In the genomic region with DNA sequence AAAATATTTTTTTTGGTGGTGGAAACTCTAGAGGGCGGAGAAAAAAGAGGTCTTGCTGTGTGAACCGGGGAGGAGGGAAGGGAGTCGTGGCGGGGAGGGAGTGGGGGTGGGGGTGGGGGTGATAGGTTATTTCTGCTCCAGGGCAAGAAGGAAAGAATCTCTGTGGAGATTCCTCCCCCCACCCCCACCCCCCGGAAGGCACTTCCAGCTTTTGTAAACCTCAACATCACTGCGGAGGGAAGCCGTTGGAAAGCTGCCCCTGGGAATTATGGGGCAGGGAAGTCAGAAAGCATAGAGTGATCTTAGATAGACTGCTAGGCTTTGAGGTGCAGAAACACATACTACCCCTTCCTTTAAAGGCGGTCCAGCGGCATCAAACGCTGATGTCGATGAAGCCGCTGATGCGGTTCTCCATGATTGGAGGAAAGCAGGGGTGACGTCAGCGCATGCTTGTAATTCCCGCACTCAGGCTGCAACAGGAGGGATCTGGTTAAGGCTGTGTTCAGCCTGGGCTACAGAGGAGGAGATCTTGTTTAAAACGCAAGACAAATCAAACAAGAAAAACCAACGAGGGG, we compare ENCODE assay signal across 8 mouse cellular contexts.
DNase-seq lines count a peak whose midpoint lies in the region; ATAC-seq and TF ChIP-seq lines count a peak whose summit lies in the region.

No protein-coding gene starts in this region.

- TF ChIP-seq POLR2A in bone marrow, adult 2 months (IDR thresholded peaks at IDR 0.05; ENCODE audit: borderline replicate concordance, control insufficient read depth, low read depth, low read length), result no peak
- TF ChIP-seq POLR2A in liver, adult 2 months (IDR thresholded peaks at IDR 0.05; ENCODE audit: extremely low read depth, insufficient read depth, low read length), result no peak

- TF ChIP-seq CTCF in C2C12 (IDR thresholded peaks at IDR 0.05; ENCODE audit: control insufficient read depth, insufficient read depth, insufficient read length), result no peak
- no peak for TF ChIP-seq CTCF in bone marrow, adult 2 months (IDR thresholded peaks at IDR 0.05; ENCODE audit: control insufficient read depth, insufficient read depth, low read length)
- TF ChIP-seq CTCF in liver, adult 2 months (IDR thresholded peaks at IDR 0.05; ENCODE audit: low read depth, low read length), result no peak

- H3K79me3 ChIP-seq in C2C12 (ENCODE audit: low read depth), result no peaks in the 10 kb centered on the region

- no peak overlapping the region for H3ac ChIP-seq in C2C12 (ENCODE audit: control insufficient read depth, insufficient read length, low read depth)

- ATAC-seq in heart, embryonic 15.5 days (replicated peaks; ENCODE audit: insufficient number of reproducible peaks, insufficient read depth, low FRiP score, low read depth), result peak; percentile 85
- peak; percentile 28; the same call in 1 of the 2 replicates for ATAC-seq in monocyte, adult 5-6 weeks (replicated peaks; ENCODE audit: insufficient number of reproducible peaks, low FRiP score, low TSS enrichment, poor library complexity, severe bottlenecking)
- ATAC-seq in stomach, embryonic 15.5 days (ENCODE audit: insufficient read depth, low FRiP score, low read depth), result peak; percentile 83

- H3K27ac ChIP-seq in bone marrow, adult 2 months (ENCODE audit: control insufficient read depth, insufficient read depth, low read depth, low read length, poor library complexity), result no peak overlapping the region
- H3K27ac ChIP-seq in forebrain, embryonic 10.5 days, result peak overlapping the region; percentile 88
- H3K27ac ChIP-seq in heart, embryonic 15.5 days, result peak overlapping the region; percentile 85
- no peak overlapping the region for H3K27ac ChIP-seq in liver, adult 2 months (replicated peaks; ENCODE audit: insufficient read depth, low read depth, low read length)
- H3K27ac ChIP-seq in stomach, embryonic 15.5 days, result peak overlapping the region; percentile 88

- H3K4me1 ChIP-seq in bone marrow, adult 2 months (ENCODE audit: control insufficient read depth, insufficient read depth, low read length), result no peaks in the 10 kb centered on the region; the same call in 1 of the 2 replicates
- H3K4me1 ChIP-seq in forebrain, embryonic 10.5 days, result peaks cover 16% of the 10 kb centered on the region
- H3K4me1 ChIP-seq in heart, embryonic 15.5 days (replicated peaks), result peaks cover 25% of the 10 kb centered on the region
- 0 out of 2 replicates have a peak, but pooled peaks cover 1% of the 10 kb centered on the region for H3K4me1 ChIP-seq in liver, adult 2 months (ENCODE audit: control insufficient read depth, insufficient read depth, low read length)
- peaks cover 10% of the 10 kb centered on the region for H3K4me1 ChIP-seq in stomach, embryonic 15.5 days

- H3K79me2 ChIP-seq in C2C12 (ENCODE audit: control insufficient read depth, insufficient read depth), result no peaks in the 10 kb centered on the region
- no peaks in the 10 kb centered on the region for H3K79me2 ChIP-seq in liver, adult 2 months (ENCODE audit: control insufficient read depth, insufficient read depth, low read length)

- peak overlapping the region; percentile 37 for H3K4me3 ChIP-seq in C2C12 (ENCODE audit: insufficient read depth, poor library complexity, severe bottlenecking)
- H3K4me3 ChIP-seq in bone marrow, adult 2 months (replicated peaks; ENCODE audit: control insufficient read depth, low read depth, low read length), result peak overlapping the region; percentile 50
- H3K4me3 ChIP-seq in forebrain, embryonic 10.5 days, result peak overlapping the region; percentile 60
- peak overlapping the region; percentile 59 for H3K4me3 ChIP-seq in heart, embryonic 15.5 days
- peak overlapping the region; percentile 34 for H3K4me3 ChIP-seq in liver, adult 2 months (ENCODE audit: insufficient read depth, low read depth, low read length)
- peak overlapping the region; percentile 47 for H3K4me3 ChIP-seq in stomach, embryonic 15.5 days (replicated peaks)

- DNase-seq in forebrain, embryonic 10.5 days (ENCODE audit: extremely low spot score, low spot score), result peak; percentile 87
- peak; percentile 93 for DNase-seq in kidney, postnatal 10 days
- DNase-seq in liver, adult 2 months (ENCODE audit: extremely low read depth, low read depth, low spot score), result peak; percentile 45

- WGBS in bone marrow, adult 2 months, result 2% methylated on average over 18 of the region's 18 CpGs
- WGBS in forebrain, embryonic 10.5 days, result 5% methylated on average over 17 of the region's 18 CpGs
- 4% methylated on average over 18 of the region's 18 CpGs for WGBS in heart, embryonic 15.5 days
- WGBS in liver, adult 2 months, result 7% methylated on average over 18 of the region's 18 CpGs
- WGBS in stomach, embryonic 15.5 days, result 1% methylated on average over 17 of the region's 18 CpGs

- H3K27me3 ChIP-seq in C2C12 (ENCODE audit: control insufficient read depth, insufficient read depth, insufficient read length), result no peaks in the 10 kb centered on the region
- H3K27me3 ChIP-seq in forebrain, embryonic 10.5 days (ENCODE audit: poor library complexity, severe bottlenecking), result 0 out of 2 replicates have a peak, but pooled peaks cover 4% of the 10 kb centered on the region
- H3K27me3 ChIP-seq in heart, embryonic 15.5 days, result no peaks in the 10 kb centered on the region
- no peaks in the 10 kb centered on the region for H3K27me3 ChIP-seq in liver, adult 2 months (ENCODE audit: control insufficient read depth, insufficient read depth, low read length)
- no peaks in the 10 kb centered on the region for H3K27me3 ChIP-seq in stomach, embryonic 15.5 days (replicated peaks)

- no peaks in the 10 kb centered on the region for H3K36me3 ChIP-seq in C2C12 (ENCODE audit: control insufficient read depth, insufficient read depth)
- H3K36me3 ChIP-seq in forebrain, embryonic 10.5 days (replicated peaks), result no peaks in the 10 kb centered on the region
- H3K36me3 ChIP-seq in heart, embryonic 15.5 days, result no peaks in the 10 kb centered on the region
- H3K36me3 ChIP-seq in liver, adult 2 months (ENCODE audit: control insufficient read depth, insufficient read depth, low read length), result no peaks in the 10 kb centered on the region
- no peaks in the 10 kb centered on the region for H3K36me3 ChIP-seq in stomach, embryonic 15.5 days

- H3K9me3 ChIP-seq in forebrain, embryonic 10.5 days, result no peaks in the 10 kb centered on the region
- H3K9me3 ChIP-seq in heart, embryonic 15.5 days (replicated peaks), result no peaks in the 10 kb centered on the region
- no peaks in the 10 kb centered on the region for H3K9me3 ChIP-seq in stomach, embryonic 15.5 days

- peak overlapping the region; percentile 82 for H3K4me2 ChIP-seq in heart, embryonic 15.5 days
- H3K4me2 ChIP-seq in stomach, embryonic 15.5 days, result peak overlapping the region; percentile 77

- peak overlapping the region; percentile 57 for H3K9ac ChIP-seq in heart, embryonic 15.5 days
- no peak overlapping the region for H3K9ac ChIP-seq in liver, adult 2 months (ENCODE audit: low read depth, low read length)
- H3K9ac ChIP-seq in stomach, embryonic 15.5 days, result no peak overlapping the region

TF ChIP-seq in C2C12, 6 proteins besides CTCF, POLR2A, EP300 and RAD21:
- no peak for TF ChIP-seq MYOD1 (IDR thresholded peaks at IDR 0.05; ENCODE audit: control insufficient read depth, insufficient read length, low read depth)
- no peak for TF ChIP-seq CEBPB (IDR thresholded peaks at IDR 0.05; ENCODE audit: low read depth)
- TF ChIP-seq FOSL1 (IDR thresholded peaks at IDR 0.05; ENCODE audit: insufficient read depth, low read length, poor library complexity, severe bottlenecking), result no peak
- no peak for TF ChIP-seq USF1 (IDR thresholded peaks at IDR 0.05; ENCODE audit: low read depth)
- no peak for TF ChIP-seq MYOG (IDR thresholded peaks at IDR 0.05; ENCODE audit: control insufficient read depth, extremely low read depth, insufficient read length)
- no peak for TF ChIP-seq MAX (IDR thresholded peaks at IDR 0.05)

Comparison
In these comparisons a context has a peak if more than half of its experiments do, and no peak if none do; other contexts are left out.
1. H3K27ac ChIP-seq: peak in forebrain, embryonic 10.5 days (single experiment), heart, embryonic 15.5 days (single experiment) and stomach, embryonic 15.5 days (single experiment); none in bone marrow, adult 2 months (single experiment) and liver, adult 2 months (single experiment).
2. ATAC-seq: peak in every context shown above with its lines; median percentile 85 in heart, embryonic 15.5 days; 83 in stomach, embryonic 15.5 days; 28 in monocyte, adult 5-6 weeks.
3. Peak in every context shown above with its lines, with median percentiles within 50 percentile points of each other: H3K4me3 ChIP-seq and DNase-seq.